Mouse (Mus musculus) gastrocnemius, adult 2 months (tissue): Measurements from ENCODE around the gene AU021092. TPM values are rescaled to one million over a fixed set of nuclear protein-coding genes. Genes with fewer than 3 reads are reported as not detected.

Experiments used
- DNase-seq: peaks from one replicate; pipeline ENCODE4 v3.0.0; 2022
- H3K27ac ChIP-seq: fragments of 200-600 bp; 2 replicates; pipeline ENCODE4 v1.8.1; 2022; ENCODE audit warnings: mild to moderate bottlenecking
- H3K4me3 ChIP-seq: fragments of 200-600 bp; 2 replicates; pipeline ENCODE4 v1.8.1; 2022; ENCODE audit warnings: mild to moderate bottlenecking, moderate library complexity
- CTCF ChIP-seq: fragments of 200-600 bp; IDR thresholded peaks from 2 replicates; pipeline ENCODE4 v1.8.1; 2022; ENCODE audit warnings: antibody characterized with exemption, mild to moderate bottlenecking, moderate library complexity
- intact Hi-C: fragments of 180-260 bp; cut with DNase I; formaldehyde crosslinking; loops from one replicate; pipeline ENCODE4 v1.15.1; 2025
- microRNA-seq: library from miRNA; unstranded; fragments of <30 nt; microRNA quantifications from one replicate; pipeline ENCODE4 v1.2.0, GENCODE M21; 2021
- total RNA-seq, 2 experiments: library from RNA; stranded (reverse); gene quantifications; 2 replicates each; pipeline ENCODE4 v1.2.3; 2021

The AU021092 gene
- total RNA-seq, 2 experiments from 2014 or later, result 3.2 to 3.6 TPM

GRCm38 (mm10) chr16:5203668-5204433 lies 18.2 kb downstream of the AU021092 start, which contains the start of gene Nagpa:
Nagpa (minus strand) TSS chr16:5204012.
- DNase-seq, result peak; percentile 89
- no peak for TF ChIP-seq CTCF
- intact Hi-C loops, result loop anchor here (2.0 kb wide), 1 partner anchor 39 kb away; no protein-coding TSS in a partner anchor
- Histone ChIP-seq H3K27ac (peak within 1 kb of the TSS; percentile 83), H3K4me3 (peak within 1 kb of the TSS; percentile 94)

GRCm38 (mm10) chr16:5203200-5203599 lies 18.9 kb downstream of the AU021092 start:
- Histone ChIP-seq H3K4me3 (peak overlapping the region; percentile 94), H3K27ac (peak overlapping the region; percentile 83)
- DNase-seq, result no peak
- intact Hi-C loops, result loop anchor here (2.0 kb wide), 1 partner anchor 40 kb away; no protein-coding TSS in a partner anchor
- no peak for TF ChIP-seq CTCF

- intact Hi-C loops, result loop anchor here (2.0 kb wide), 1 partner anchor 40 kb away; no protein-coding TSS in a partner anchor
- H3K27ac ChIP-seq, result peak overlapping the region; percentile 83
Measured at GRCm38 (mm10) chr16:5202681-5203080, 19.4 kb downstream of the AU021092 start.

DNA sequence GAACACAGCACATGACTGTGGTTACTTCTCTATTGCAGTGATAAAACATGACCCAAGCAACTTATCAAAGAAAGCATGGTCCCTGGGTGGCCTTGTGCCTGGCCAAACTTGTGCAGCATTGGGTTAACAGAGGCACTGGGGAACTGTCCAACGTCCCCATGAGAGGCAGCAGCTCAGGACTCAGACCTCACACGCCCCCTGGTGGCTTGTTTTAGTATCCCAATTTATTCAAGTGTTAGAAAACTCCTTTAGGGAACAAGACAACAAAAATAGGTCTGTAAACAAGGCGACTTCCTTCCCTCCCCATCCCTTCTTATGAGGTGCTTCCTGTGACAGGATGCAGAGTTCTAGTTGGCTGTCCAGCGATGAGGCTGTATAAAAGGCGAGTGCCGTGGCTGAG lies 27.0 kb downstream of the AU021092 start:
- Histone ChIP-seq H3K27ac (no peak overlapping the region), H3K4me3 (no peak overlapping the region)
- DNase-seq, result peak; percentile 73
- intact Hi-C loops, result loop anchor here (5.0 kb wide), 1 partner anchor 218 kb away; no protein-coding TSS in a partner anchor
- TF ChIP-seq CTCF, result peak; percentile 81

More at GRCm38 (mm10) chr16:5202681-5203080, 19.4 kb downstream of the AU021092 start:
- TF ChIP-seq CTCF, result peak; percentile 77
- peak; percentile 49 for DNase-seq
- H3K4me3 ChIP-seq, result peak overlapping the region; percentile 94

- Histone ChIP-seq H3K27ac (peak overlapping the region; percentile 96), H3K4me3 (peak overlapping the region; percentile 5; the same call in 1 of the 2 replicates)
- no peak for TF ChIP-seq CTCF
- intact Hi-C loops, result no loop called here
- peak; percentile 77 for DNase-seq
Measured at GRCm38 (mm10) chr16:5186234-5186633, 35.9 kb downstream of the AU021092 start.

GRCm38 (mm10) chr16:5185691-5186090 lies 36.4 kb downstream of the AU021092 start:
- intact Hi-C loops, result loop anchor here (2.0 kb wide), 1 partner anchor 39 kb away; the partner anchor contains the start of gene Sec14l5
- DNase-seq, result peak; percentile 81
- no peak for TF ChIP-seq CTCF
- Histone ChIP-seq H3K4me3 (peak overlapping the region; percentile 5; the same call in 1 of the 2 replicates), H3K27ac (peak overlapping the region; percentile 96)

GRCm38 (mm10) chr16:5184956-5185355 lies 37.1 kb downstream of the AU021092 start:
- DNase-seq, result peak; percentile 74
- TF ChIP-seq CTCF, result no peak
- no peak overlapping the region for H3K4me3 ChIP-seq
- peak overlapping the region; percentile 96 for H3K27ac ChIP-seq
- intact Hi-C loops, result loop anchor here (2.0 kb wide), 1 partner anchor 38 kb away; the partner anchor contains the start of gene Sec14l5

- TF ChIP-seq CTCF, result no peak
- Histone ChIP-seq H3K4me3 (no peak overlapping the region), H3K27ac (peak overlapping the region; percentile 96)
- intact Hi-C loops, result loop anchor here (2.0 kb wide), 1 partner anchor 37 kb away; the partner anchor contains the start of gene Sec14l5
- DNase-seq, result no peak
Measured at GRCm38 (mm10) chr16:5184101-5184500, 38.0 kb downstream of the AU021092 start.

- H3K27ac ChIP-seq, result peak overlapping the region; percentile 96
- TF ChIP-seq CTCF, result no peak
- H3K4me3 ChIP-seq, result no peak overlapping the region
- intact Hi-C loops, result no loop called here
- DNase-seq, result peak; percentile 44
Measured at GRCm38 (mm10) chr16:5183310-5183975, 38.7 kb downstream of the AU021092 start.

- TF ChIP-seq CTCF, result no peak
- DNase-seq, result peak; percentile 77
- intact Hi-C loops, result no loop called here
- peak overlapping the region; percentile 91 for H3K27ac ChIP-seq
- peak overlapping the region; percentile 54 for H3K4me3 ChIP-seq
Measured at GRCm38 (mm10) chr16:5172636-5173035, 49.5 kb downstream of the AU021092 start.

GRCm38 (mm10) chr16:5168829-5169228 lies 53.3 kb downstream of the AU021092 start:
- no peak overlapping the region; the same call in 1 of the 2 replicates for H3K4me3 ChIP-seq
- DNase-seq, result peak; percentile 88
- no peak for TF ChIP-seq CTCF
- H3K27ac ChIP-seq, result peak overlapping the region; percentile 91
- intact Hi-C loops, result no loop called here

GRCm38 (mm10) chr16:5168038-5168437 lies 54.1 kb downstream of the AU021092 start:
- no peak for TF ChIP-seq CTCF
- no peak overlapping the region for H3K4me3 ChIP-seq
- intact Hi-C loops, result no loop called here
- H3K27ac ChIP-seq, result peak overlapping the region; percentile 91
- DNase-seq, result no peak

DNA sequence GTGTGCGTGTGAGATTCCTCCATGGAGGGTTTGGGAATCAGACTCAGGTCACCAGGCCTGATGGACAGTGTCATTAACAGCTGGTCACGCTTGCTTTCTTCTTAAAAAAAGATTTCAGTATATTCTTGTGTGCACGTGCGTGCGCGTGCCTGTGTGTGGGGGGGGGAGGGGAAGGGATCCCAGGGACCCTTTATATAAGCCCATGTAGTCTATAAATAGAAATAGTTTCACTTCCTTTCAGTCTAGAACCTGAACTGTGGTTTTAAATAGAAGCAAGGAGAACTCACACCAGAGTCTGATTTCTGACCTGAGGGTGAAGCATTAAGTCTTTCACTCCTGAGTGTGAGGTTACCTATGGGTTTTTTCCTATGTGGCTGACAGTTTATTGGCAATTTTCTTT lies 57.8 kb downstream of the AU021092 start:
- no peak overlapping the region for H3K4me3 ChIP-seq
- intact Hi-C loops, result no loop called here
- peak overlapping the region; percentile 92 for H3K27ac ChIP-seq
- TF ChIP-seq CTCF, result no peak
- DNase-seq, result no peak

Small RNA genes within 50 kb of the gene (microRNA-seq; reads per million reads assigned to microRNA genes)
- not detected for gene Gm23689
- gene Gm26095, result not detected
- gene Mir6364, result not detected

Other genes starting within 250 kb of the AU021092 start
- gene Sept12, start 224.4 kb downstream of the AU021092 start, total RNA-seq, result not detected
- not detected for gene Smim22, start 215.0 kb downstream of the AU021092 start, total RNA-seq
- gene Rogdi, start 208.7 kb downstream of the AU021092 start, total RNA-seq, result 1 to 10 TPM; 5.2 to 7.4 TPM
- 10 to 100 TPM; 33.1 to 33.7 TPM for gene Glyr1, start 172.4 kb downstream of the AU021092 start, total RNA-seq
- gene Ubn1, start 172.2 kb downstream of the AU021092 start, total RNA-seq, result 10 to 100 TPM; 24.7 to 25.4 TPM
- 1 to 10 TPM; 2.5 to 3.7 TPM for gene Ppl, start 89.9 kb downstream of the AU021092 start, total RNA-seq
- 10 to 100 TPM in 1 of 2 experiments, 1 to 10 TPM in 1; 7.6 to 16.1 TPM for gene Sec14l5, start 75.2 kb downstream of the AU021092 start, total RNA-seq
- 1 to 10 TPM; 5.6 to 6.7 TPM for gene Nagpa, start 18.3 kb downstream of the AU021092 start, total RNA-seq
- 10 to 100 TPM; 10.0 to 10.4 TPM for gene Alg1, start 11.3 kb upstream of the AU021092 start, total RNA-seq
- 1 to 10 TPM; 6.8 to 8.1 TPM for gene Eef2kmt, start 33.7 kb upstream of the AU021092 start, total RNA-seq